Mouse (Mus musculus) urinary bladder, postnatal 36 days (tissue): ENCODE measurements around the gene Nfatc2.
A peak's percentile ranks its signal among the peaks of the same experiment; 100 is the strongest.

Experiments used
- DNase-seq, 2 experiments: peaks; one replicate each; pipeline ENCODE4 v3.0.0; 2022; ENCODE audit warnings: low spot score in 2 of 2, mixed read lengths in 1 of 2

The Nfatc2 gene

DNA sequence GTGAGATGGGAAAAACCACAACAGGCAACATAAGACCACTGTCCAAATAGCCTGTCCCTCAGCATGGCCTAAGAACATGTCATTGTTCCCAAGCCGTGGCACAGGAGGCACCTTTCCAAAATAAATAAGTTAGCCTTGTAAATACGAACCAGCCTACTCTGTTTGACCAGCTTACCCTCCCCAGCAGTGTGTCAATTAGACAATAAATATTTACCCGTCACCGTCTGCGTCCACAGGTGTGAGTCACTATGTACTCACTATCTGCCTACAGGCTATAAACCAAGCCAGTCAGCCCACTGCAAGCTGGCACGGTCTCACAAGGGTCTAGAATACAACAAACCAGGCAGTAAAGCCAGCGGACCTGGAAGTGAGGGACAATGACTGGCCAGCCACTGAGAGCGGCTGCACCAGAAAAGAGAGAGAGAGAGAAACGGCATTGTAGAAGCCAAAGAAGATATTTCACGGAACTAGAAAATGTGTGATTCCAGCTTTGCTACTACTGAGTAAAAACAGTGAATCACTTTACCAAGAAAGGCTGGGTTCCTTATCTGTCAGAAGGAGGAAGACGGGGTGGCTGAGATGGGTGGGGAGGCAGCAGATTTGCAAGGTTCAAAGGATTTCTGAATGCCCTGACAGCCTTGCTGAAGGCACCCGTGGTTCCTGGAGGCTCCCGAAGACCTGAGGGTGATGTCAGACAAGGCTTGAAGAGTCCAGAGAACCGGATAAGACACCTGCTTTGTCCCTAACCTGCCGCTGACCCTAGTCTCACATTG, 69.2 kb downstream of the Nfatc2 start:
- DNase-seq, result peak in 1 of 2 experiments; percentile 42

DNA sequence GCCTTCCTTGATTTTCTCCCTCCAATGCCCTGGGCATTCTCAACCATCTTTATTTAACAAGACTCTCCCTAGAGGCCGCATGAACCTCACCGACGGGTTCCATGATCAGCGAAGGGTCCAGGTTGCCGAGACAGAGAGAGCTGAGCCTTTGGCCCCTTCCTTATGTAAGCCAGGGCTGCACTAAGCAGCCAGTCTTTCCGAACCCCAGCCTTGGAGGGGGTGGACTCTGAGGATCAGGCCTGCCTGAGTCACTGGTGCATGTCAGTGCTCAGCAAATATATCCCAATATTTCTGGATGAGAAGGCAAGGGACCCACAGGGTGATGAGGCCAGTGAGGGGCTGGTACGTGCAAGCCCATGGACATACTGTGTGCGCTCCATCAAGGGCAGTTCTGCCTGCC, 72.9 kb downstream of the Nfatc2 start:
- DNase-seq, result no peak

DNA sequence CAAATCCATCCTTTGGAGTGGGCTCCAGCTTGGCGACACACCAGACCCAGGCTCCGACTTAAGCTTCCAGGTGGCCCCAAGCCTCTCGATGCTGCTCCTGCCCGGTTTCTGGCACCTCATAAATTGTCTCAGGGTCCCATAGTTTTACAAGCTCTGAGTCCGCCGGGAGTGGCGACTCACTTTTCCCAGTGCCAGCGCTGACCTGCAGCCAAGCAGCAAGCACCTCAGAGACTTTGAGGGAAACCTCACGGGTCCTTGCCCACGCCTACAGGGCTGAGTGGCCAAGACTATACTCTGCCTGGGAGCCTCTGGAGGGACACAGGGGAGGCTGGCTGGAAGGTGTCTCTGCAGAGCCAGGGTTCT, 74.0 kb downstream of the Nfatc2 start:
- no peak for DNase-seq

DNA sequence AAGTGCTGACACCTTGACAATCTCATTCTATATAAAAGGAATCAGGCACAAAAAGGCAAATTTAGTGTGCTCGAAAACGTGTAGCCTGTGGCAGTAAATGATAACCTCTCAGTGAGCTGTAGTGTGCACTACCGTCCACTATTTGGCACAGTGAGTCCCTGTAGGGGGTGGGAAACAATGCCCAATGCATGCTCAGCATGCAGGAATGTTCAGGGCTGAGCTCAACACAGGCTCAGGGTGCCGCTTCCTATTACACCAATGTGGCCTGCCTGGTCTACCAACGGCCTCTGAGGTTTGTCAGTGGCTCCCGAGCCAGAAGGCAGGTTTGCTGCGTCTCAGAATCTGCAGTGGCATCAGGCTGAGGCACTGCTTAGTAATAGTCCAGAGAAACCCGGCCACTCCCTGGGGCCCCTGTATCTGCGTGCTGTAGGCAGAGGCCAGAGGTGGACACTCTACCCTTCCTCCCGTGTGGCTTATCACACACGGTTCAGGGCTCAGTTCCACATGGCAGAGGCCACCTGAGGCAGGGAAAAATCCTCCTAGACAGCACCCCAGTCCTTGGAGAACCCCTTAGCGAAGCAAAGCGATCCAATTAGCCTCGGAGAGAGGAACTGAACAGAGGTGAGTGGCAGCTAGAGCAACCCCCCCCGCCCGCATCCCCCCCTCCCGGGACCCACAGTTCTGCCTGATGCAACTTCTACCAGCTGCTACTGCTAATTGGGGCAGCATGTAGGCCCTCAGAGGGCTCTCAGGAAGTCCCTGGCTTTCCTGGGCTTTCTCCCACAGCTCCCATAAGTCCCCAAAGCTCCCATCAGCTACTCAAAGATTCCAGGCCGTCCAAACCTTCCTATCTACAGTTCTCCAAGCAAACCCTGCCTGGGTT, 74.7 kb downstream of the Nfatc2 start:
- no peak for DNase-seq

DNA sequence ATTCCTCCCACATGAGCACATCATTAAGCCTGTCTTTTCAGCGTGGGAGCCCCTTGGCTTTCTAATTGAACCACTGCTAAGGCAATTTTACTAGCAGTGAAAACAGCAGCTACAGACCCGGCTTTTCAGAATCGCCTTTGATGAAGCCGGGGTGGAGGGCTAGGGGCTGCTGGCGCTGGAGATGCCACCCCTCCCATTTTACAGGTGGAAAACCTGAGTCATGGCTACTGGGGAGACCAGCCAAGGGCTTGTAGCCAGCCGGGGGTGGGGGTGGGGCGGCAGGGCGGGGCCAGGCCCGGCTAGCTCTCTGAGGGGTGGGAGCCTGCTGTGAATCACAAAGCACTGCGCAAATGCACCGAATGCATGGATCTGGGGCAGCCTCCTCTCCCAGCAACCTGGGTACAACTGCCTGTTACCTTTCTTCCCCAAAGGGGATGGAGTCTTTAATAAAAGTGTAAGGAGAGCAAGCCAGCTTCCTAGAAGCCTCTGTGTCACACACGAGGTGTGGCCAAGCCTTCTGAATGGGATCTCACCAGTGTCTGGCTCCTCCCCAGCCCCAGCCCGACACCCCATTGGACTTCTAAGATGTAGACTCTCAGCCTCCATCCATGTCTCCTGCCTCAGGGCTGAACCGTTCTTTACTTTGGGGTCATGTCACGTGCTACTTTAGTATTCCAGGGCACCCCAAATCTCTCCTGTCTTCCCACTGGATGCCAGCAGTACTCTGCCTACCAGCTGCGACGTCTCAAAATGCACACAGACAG, 75.9 kb downstream of the Nfatc2 start:
- no peak for DNase-seq

DNA sequence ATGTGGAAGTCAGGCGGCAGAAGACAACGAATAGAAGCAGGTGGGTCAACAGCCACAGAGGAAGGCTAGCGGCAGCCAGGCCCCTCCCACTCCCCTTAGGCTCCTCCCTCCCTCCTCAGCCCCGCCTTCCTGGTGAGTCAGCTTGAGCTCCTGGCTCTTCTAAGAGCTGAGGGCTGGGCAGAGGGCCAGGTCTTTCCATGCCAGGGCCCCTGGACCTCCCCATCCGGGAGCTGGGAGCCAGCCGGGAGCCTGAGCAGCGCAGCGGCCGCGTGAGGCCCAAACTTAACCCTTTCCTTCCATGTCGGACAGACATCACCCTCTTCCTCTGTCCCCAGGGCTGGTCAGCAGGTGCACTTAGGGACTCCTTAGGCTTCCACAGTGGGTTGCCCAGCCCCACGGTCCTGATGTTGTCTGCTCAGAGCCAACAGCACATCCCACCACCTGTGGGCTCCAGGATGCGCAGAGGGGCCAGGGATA, 76.5 kb downstream of the Nfatc2 start:
- DNase-seq, result peak; percentile 85 to 95

DNA sequence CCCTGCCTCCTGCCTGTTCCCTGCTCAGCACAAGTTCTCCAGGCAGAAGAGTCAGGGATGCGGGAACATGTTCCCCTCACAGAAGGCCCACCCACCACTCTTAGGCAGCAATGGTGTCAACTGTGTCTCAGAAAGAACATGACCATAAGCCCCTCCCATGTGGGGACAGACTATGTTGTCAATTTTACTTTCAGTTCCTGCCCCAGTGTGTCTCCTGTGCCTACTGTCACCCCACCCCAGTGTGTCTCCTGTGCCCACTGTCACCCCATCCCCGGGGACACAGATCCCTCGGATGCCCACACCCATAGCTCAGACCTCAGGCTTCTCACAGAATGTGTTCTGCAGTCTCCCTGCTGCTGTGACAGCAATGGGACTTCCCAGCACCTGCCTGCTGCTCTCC, 79.2 kb downstream of the Nfatc2 start:
- DNase-seq, result no peak

DNA sequence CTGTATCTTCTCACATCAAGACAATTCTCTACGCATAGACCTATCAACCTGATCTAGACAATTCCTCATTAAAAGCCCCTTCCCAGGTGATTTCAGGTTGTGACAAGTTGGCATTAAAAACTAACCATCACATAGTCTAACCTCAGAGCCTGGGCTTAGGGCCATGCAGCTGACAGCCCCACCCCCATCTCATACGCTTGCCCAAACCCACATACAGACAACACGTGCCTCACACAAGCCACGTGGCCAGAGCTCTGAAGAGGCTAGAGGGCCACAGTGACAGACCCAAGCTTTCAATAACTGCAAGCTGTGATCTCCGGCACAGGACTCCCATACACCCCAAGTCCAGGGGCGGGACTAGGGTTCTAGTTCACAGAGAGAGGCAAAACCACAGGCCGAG, 80.7 kb downstream of the Nfatc2 start:
- DNase-seq, result no peak

DNA sequence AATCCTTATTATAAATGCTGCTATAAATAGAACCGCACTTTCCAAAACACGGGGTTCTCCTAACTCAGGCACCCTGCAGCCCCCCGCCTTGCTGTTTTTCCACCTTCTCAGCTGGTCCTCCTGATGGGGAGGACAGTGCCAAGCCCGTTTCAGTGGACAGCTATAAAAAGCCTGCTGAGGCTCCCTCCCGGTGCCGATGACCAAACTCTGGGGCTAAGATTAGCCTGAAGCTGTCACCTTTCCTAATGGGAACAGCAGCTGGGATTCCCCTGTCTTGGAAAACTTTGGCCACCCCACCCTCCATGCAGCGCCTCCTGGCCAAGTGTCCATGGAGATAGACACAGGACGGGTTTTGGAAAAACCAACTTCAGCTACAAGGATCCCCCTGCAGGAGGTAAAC, 81.9 kb downstream of the Nfatc2 start:
- DNase-seq, result no peak

DNA sequence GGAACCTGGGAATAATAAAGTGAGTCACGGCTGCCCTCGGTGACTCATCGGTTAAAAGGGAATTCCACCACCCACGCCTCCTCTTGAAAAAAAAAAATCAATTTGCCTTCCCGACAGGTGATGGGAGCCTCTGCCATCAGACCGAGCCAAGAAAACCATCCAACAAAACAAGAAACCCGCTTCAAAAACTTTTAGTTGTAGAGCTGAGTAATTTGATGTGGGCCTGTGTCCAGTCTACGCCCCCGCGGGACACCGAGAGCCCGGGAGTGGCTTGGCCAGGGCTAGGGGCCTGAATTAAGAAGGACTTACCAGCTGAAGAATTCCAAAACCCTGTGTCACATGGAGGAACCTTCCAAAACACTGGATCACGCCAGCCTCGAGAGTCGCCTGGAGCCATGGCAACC, 83.2 kb downstream of the Nfatc2 start:
- peak; percentile 58 to 79 for DNase-seq

DNA sequence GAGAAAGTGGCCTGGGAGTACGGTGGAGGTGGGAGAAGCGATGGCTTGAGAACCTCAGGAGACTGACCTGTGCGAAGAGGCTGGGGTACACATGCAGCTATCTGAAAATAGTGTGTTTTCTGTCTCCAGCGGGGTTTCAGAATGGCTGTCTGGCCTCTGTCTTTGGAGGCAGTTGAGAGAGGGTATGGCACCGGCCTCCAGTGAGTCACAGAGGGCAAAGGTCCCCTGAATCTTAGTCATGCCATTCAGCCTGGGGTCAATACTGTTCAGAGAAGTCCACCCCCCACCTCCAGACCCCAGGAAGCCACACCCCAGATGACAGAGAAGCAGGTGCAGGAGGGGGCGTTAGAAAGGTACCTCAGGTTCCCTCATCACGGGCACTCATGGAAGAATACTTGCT, 83.7 kb downstream of the Nfatc2 start:
- no peak for DNase-seq

DNA sequence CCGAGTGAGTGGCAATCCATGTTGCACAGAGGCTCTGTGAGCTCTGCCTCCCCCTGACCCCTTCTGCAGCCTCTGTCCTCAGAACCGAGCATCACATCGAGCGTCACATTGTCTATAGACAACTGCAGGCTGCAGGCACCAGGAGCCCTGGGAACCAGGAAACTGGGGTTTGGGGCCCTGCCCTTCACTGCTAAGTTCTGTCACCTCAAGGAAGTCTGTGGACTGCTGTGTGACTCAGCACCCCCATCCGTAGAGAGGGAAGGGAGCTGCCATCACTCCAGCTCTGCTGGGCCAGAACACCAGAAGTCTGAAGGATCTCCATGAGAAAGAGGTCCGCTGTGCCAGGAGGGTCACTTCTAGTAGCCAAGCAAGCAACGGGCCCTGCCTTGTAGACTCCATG, 84.7 kb downstream of the Nfatc2 start:
- DNase-seq, result no peak

DNA sequence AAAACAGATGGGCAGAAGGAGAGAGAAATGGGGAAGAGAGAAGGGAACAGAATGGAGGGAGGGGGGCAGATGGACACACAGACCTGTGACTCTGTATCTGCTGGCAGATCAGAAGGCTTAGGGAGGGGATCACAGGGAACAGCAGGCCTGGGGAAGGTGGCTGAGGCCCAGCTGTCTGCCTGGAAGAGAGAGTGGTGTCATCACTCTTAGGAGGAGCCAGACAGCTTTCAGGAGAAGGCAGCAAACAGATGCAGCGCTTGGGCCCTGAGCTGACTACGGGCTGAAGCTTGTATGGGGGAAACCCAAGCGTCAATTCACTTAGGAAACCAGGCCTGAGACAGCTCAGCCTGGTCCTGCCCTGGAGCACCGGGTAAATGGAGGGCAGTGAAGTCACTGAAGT, 86.0 kb downstream of the Nfatc2 start:
- no peak for DNase-seq

DNA sequence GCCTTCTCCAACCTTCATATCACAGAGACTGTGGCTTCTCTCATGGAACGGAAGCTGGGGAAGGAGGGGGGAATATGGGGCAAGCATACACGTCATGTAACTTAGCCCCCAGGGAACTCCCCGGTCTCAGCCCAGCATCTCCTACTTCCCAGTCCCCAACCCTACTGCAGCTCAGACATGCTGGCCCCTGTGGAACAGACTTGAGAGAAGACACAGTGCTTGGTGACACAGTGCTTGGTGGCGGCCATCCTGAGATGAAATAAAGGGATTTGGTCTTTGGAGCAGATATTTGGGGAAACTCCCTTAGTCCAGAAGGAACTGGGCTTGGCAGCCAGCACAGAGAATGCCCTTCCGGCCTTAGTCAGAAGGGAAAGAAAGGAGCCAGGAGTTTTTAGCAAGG, 87.3 kb downstream of the Nfatc2 start:
- DNase-seq, result no peak

DNA sequence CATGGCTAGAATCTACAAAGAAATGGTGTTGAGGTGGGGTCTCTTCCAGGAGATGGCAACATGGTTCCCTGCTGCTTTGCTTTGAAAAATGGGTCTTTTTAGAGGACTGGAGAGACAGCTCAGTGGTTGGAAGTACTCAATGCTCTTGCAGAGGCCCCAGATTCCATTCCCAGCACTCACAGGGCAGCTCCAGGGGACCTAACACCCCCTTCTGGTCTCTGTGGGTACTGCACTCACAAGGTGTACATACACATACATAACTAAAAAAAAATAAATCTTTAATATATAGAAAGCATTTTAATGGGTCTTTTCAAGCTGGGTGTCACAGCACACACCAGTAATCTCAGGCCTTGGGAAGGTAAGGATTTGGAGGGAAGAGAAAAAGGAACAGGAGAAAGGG, 89.9 kb downstream of the Nfatc2 start:
- no peak for DNase-seq

DNA sequence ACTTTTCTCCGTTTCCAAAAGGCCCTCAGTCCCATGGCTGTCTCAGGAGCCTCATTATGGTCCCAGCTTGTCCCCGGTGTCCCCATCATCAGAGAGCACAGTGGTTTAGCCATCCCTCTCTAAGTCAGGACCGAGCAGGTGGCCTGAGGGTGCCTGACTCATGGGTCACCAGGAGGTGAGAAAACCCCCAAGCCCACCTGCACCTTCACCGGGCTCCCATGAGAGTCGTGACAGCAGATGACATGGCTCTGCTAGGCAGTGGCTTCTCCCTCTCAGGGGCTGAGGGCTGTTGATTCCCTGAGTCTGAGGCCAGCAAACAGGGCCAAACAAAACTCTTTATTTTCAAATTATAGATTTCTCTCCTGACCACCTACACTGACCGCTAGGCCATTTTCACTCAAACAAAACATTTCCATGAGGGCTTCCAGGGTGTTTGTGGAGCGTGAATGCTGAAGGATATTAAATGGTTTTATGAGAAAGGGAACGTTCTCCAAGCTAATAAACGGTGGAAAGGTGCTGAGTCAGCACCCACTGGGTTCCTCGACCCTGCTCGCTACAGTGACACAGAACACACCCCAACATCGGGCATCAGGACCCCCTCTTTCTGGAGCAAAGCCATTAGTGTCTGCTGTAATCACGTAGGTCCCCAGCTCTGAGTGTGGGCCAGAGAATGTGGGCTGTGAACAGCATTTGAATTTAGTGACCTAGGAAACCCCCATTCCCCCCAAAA, 92.8 kb downstream of the Nfatc2 start:
- no peak for DNase-seq

DNA sequence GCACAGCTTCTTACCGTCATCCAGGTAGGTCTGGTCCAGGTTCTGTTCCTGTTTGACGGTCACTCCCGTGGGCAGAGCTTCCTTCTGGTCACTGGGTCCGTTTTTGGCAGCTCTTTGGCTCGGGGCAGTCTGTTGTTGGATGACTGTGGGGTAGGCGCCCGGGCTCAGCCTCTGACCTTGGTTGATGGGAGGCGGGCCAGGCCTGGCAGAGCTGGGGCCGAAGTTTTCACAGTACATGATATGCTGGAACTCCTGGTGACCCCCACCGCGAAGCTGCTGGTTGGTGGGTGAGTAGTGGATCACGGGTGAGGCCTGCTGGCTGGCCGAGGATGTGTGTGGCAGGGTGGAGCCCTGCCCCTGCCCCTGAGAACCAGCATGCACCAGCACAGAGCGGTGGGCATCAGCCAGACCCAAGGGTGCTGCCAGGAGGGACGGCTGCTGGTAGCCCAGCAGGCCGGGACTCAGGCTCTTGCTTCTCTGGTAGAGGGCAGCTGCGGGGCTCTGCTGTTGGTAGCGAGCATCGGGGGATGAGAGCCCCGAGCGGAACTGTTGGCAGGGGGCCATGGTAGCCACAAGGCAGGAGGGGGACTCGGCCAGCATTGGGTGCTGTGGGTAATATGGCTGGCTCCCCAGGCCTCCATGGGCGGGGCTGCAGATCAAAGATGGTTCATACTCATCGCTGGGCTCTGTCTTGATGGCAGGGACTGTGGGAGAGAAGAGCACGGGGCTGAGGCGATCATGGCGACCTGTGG, 96.8 kb downstream of the Nfatc2 start:
- DNase-seq, result no peak

DNA sequence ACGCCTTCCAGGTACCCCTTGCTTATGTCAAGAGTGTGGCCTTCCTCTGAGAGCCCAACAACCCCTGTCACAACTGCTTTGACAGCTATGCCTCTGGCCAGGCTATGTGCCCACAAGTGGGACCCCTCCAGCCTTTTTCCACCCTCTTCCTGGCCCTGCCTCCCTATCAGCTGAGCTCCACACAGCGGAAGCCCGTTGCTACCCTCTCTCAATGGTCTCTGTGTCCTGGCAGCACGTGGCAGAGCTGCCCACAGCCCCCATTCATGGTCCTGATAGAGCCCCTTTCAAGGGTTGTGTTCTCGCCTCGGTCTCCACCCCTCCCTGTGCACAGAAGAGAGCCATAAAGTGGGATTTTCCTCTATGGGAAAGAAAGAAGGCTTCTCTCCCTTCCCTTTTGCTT, 97.7 kb downstream of the Nfatc2 start:
- no peak for DNase-seq

DNA sequence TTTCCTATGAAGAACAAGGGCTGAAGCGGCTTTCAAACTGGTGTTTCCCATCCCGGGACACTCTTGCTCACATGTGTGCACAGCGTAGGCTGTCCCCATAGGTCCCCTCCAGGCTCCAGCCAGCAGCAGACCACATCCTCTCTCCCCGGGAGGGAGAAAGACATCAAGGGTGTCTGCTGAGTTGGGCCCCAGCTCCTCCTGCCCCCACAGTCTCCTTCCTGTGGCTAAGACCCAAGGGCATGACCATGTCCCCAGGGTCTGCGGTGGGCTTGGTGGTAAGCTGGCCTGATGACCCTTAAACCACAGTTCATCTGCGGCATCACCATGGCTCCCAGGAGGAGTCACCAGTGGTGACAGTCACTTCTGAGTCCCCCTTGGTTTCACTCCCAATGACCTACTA, 100.7 kb downstream of the Nfatc2 start:
- DNase-seq, result no peak

DNA sequence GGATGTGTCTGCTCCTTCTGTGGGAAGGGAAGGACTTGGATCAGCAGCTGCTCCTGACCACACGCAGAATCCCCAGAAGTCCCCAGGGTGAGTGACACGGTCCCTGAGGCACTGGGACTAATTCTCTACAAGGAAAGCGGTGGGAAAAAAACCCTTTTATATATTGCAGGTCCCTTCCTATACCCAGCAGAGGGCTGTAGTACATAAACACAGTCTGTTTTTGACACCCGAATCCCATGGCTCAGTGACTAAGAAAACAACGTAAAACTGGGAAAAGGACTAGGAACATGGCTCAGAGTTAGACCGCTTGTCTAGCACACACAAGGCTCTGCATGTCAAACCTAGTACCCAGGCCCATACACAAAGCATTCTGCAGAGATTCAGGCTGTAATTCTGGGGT, 101.2 kb downstream of the Nfatc2 start:
- DNase-seq, result no peak

DNA sequence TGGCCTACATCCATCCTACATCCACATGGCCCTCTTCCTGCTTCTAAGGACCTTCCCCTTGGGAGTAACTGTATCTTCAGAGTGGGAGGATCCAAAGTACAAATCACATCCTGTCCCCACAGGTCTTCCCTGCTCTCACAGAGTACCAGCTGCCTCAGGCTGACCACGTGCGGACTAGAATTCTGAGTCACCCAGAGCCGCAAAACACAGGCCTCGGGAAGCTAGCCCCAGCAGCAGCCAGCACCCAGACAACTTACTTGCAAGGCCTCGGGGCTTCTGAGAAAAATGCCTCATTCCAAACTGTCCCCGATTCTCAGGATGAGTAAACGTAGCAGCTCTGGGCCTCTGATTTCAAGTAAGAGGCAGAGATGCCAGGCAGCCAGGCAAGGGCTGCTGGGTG, 109.7 kb downstream of the Nfatc2 start:
- no peak for DNase-seq
